Mouse (Mus musculus): ENCODE measurements around the gene Fcgr1. TPM values are rescaled to one million over a fixed set of nuclear protein-coding genes. Genes with fewer than 3 reads are reported as not detected.
A peak's percentile ranks its signal among the peaks of the same experiment; 100 is the strongest.

Gene Fcgr1
- polyA plus RNA-seq, 1 experiment from 2014 or later = 4.7 TPM

GRCm38 (mm10) chr3:96261623-96262022 is 32.1 kb downstream of the Fcgr1 start:
- Histone ChIP-seq H3K9ac (peak overlapping the region; percentile 70), H3K27me3 (no peaks in the 10 kb centered on the region), H3K4me3 (replicated peaks) (peak overlapping the region; percentile 64), H3K9me3 (replicated peaks) (no peaks in the 10 kb centered on the region), H3K4me1 (replicated peaks) (peaks cover 46% of the 10 kb centered on the region), H3K27ac (replicated peaks) (peak overlapping the region; percentile 100), H3K4me2 (peak overlapping the region; percentile 80), H3K36me3 (replicated peaks) (no peaks in the 10 kb centered on the region)
- ATAC-seq (ENCODE audit: insufficient read depth) = no peak
- 55% methylated on average over 3 of the region's 3 CpGs for WGBS (ENCODE audit: insufficient replicate concordance)

GRCm38 (mm10) chr3:96260220-96260619 is 33.5 kb downstream of the Fcgr1 start:
- Histone ChIP-seq H3K9me3 (replicated peaks) (no peaks in the 10 kb centered on the region), H3K27ac (replicated peaks) (no peak overlapping the region), H3K4me2 (no peak overlapping the region), H3K4me3 (replicated peaks) (no peak overlapping the region), H3K9ac (no peak overlapping the region), H3K27me3 (no peaks in the 10 kb centered on the region), H3K36me3 (replicated peaks) (no peaks in the 10 kb centered on the region), H3K4me1 (replicated peaks) (peaks cover 47% of the 10 kb centered on the region)
- no peak for ATAC-seq (ENCODE audit: insufficient read depth)
- WGBS (ENCODE audit: insufficient replicate concordance) = 70% methylated on average over 5 of the region's 5 CpGs

- H3K9me3 ChIP-seq (replicated peaks) = no peaks in the 10 kb centered on the region
- no peak overlapping the region for H3K4me2 ChIP-seq
- H3K36me3 ChIP-seq (replicated peaks) = no peaks in the 10 kb centered on the region
- no peak overlapping the region for H3K9ac ChIP-seq
- H3K27ac ChIP-seq (replicated peaks) = no peak overlapping the region; the same call in 1 of the 2 replicates
- no peak for ATAC-seq (ENCODE audit: insufficient read depth)
- no peaks in the 10 kb centered on the region for H3K27me3 ChIP-seq
- no peak overlapping the region for H3K4me3 ChIP-seq (replicated peaks)
- 66% methylated on average over 3 of the region's 3 CpGs for WGBS (ENCODE audit: insufficient replicate concordance)
- peaks cover 54% of the 10 kb centered on the region for H3K4me1 ChIP-seq (replicated peaks)
Observed at GRCm38 (mm10) chr3:96257190-96257589, 36.6 kb downstream of the Fcgr1 start.

GRCm38 (mm10) chr3:96255926-96256593 is 37.7 kb downstream of the Fcgr1 start:
- no peaks in the 10 kb centered on the region for H3K9me3 ChIP-seq (replicated peaks)
- 53% methylated on average over 5 of the region's 5 CpGs for WGBS (ENCODE audit: insufficient replicate concordance)
- H3K4me3 ChIP-seq (replicated peaks) = no peak overlapping the region
- H3K36me3 ChIP-seq (replicated peaks) = no peaks in the 10 kb centered on the region
- no peak overlapping the region for H3K27ac ChIP-seq (replicated peaks)
- peaks cover 49% of the 10 kb centered on the region for H3K4me1 ChIP-seq (replicated peaks)
- ATAC-seq (ENCODE audit: insufficient read depth) = no peak
- H3K9ac ChIP-seq = no peak overlapping the region
- H3K27me3 ChIP-seq = no peaks in the 10 kb centered on the region
- no peak overlapping the region for H3K4me2 ChIP-seq

- H3K36me3 ChIP-seq (replicated peaks) = no peaks in the 10 kb centered on the region
- H3K27ac ChIP-seq (replicated peaks) = peak overlapping the region; percentile 76
- 14% methylated on average over 10 of the region's 10 CpGs for WGBS (ENCODE audit: insufficient replicate concordance)
- peaks cover 61% of the 10 kb centered on the region for H3K4me1 ChIP-seq (replicated peaks)
- H3K4me2 ChIP-seq = peak overlapping the region; percentile 54
- H3K9ac ChIP-seq = peak overlapping the region; percentile 36
- H3K4me3 ChIP-seq (replicated peaks) = peak overlapping the region; percentile 18; the same call in 1 of the 2 replicates
- no peaks in the 10 kb centered on the region for H3K27me3 ChIP-seq
- peak; percentile 85 for ATAC-seq (ENCODE audit: insufficient read depth)
- H3K9me3 ChIP-seq (replicated peaks) = no peaks in the 10 kb centered on the region
Observed at GRCm38 (mm10) chr3:96254683-96255355, 39.0 kb downstream of the Fcgr1 start.

GRCm38 (mm10) chr3:96251787-96252186 is 42.0 kb downstream of the Fcgr1 start:
- no peaks in the 10 kb centered on the region for H3K36me3 ChIP-seq (replicated peaks)
- H3K27ac ChIP-seq (replicated peaks) = no peak overlapping the region
- no peak for ATAC-seq (ENCODE audit: insufficient read depth)
- H3K27me3 ChIP-seq = no peaks in the 10 kb centered on the region
- H3K9me3 ChIP-seq (replicated peaks) = no peaks in the 10 kb centered on the region
- 75% methylated on average over 3 of the region's 3 CpGs for WGBS (ENCODE audit: insufficient replicate concordance)
- peaks cover 73% of the 10 kb centered on the region for H3K4me1 ChIP-seq (replicated peaks)
- no peak overlapping the region for H3K4me3 ChIP-seq (replicated peaks)
- no peak overlapping the region for H3K9ac ChIP-seq
- no peak overlapping the region for H3K4me2 ChIP-seq

- Histone ChIP-seq H3K27ac (replicated peaks) (peak overlapping the region; percentile 96), H3K9me3 (replicated peaks) (no peaks in the 10 kb centered on the region), H3K36me3 (replicated peaks) (no peaks in the 10 kb centered on the region), H3K4me1 (replicated peaks) (peaks cover 67% of the 10 kb centered on the region), H3K27me3 (no peaks in the 10 kb centered on the region), H3K4me3 (replicated peaks) (peak overlapping the region; percentile 8; the same call in 1 of the 2 replicates), H3K9ac (peak overlapping the region; percentile 37; the same call in 1 of the 2 replicates), H3K4me2 (peak overlapping the region; percentile 38)
- ATAC-seq (ENCODE audit: insufficient read depth) = no peak
- 57% methylated on average over 3 of the region's 3 CpGs for WGBS (ENCODE audit: insufficient replicate concordance)
Observed at GRCm38 (mm10) chr3:96250890-96251289, 42.9 kb downstream of the Fcgr1 start.

GRCm38 (mm10) chr3:96249034-96249345 is 44.8 kb downstream of the Fcgr1 start:
- H3K4me3 ChIP-seq (replicated peaks) = peak overlapping the region; percentile 63
- no peaks in the 10 kb centered on the region for H3K9me3 ChIP-seq (replicated peaks)
- H3K4me2 ChIP-seq = peak overlapping the region; percentile 62
- no peak for ATAC-seq (ENCODE audit: insufficient read depth)
- 57% methylated on average over 4 of the region's 4 CpGs for WGBS (ENCODE audit: insufficient replicate concordance)
- H3K4me1 ChIP-seq (replicated peaks) = peaks cover 57% of the 10 kb centered on the region
- peak overlapping the region; percentile 96 for H3K27ac ChIP-seq (replicated peaks)
- H3K27me3 ChIP-seq = no peaks in the 10 kb centered on the region
- H3K36me3 ChIP-seq (replicated peaks) = no peaks in the 10 kb centered on the region
- H3K9ac ChIP-seq = peak overlapping the region; percentile 69

- ATAC-seq (ENCODE audit: insufficient read depth) = no peak
Observed at GRCm38 (mm10) chr3:96248141-96249033, 45.4 kb downstream of the Fcgr1 start.

GRCm38 (mm10) chr3:96247356-96248140 is 46.2 kb downstream of the Fcgr1 start:
- ATAC-seq (ENCODE audit: insufficient read depth) = no peak
- Histone ChIP-seq H3K4me2 (peak overlapping the region; percentile 62), H3K27ac (replicated peaks) (peak overlapping the region; percentile 96), H3K36me3 (replicated peaks) (no peaks in the 10 kb centered on the region), H3K27me3 (no peaks in the 10 kb centered on the region), H3K4me1 (replicated peaks) (peaks cover 60% of the 10 kb centered on the region), H3K9ac (peak overlapping the region; percentile 69), H3K4me3 (replicated peaks) (peak overlapping the region; percentile 63), H3K9me3 (replicated peaks) (no peaks in the 10 kb centered on the region)
- 1% methylated on average over 11 of the region's 11 CpGs for WGBS (ENCODE audit: insufficient replicate concordance)

More at GRCm38 (mm10) chr3:96248141-96249033, 45.4 kb downstream of the Fcgr1 start:
- H3K4me2 ChIP-seq = peak overlapping the region; percentile 62
- H3K4me1 ChIP-seq (replicated peaks) = peaks cover 57% of the 10 kb centered on the region
- peak overlapping the region; percentile 69 for H3K9ac ChIP-seq
- 41% methylated on average over 6 of the region's 6 CpGs for WGBS (ENCODE audit: insufficient replicate concordance)
- H3K27ac ChIP-seq (replicated peaks) = peak overlapping the region; percentile 96
- peak overlapping the region; percentile 63 for H3K4me3 ChIP-seq (replicated peaks)
- H3K9me3 ChIP-seq (replicated peaks) = no peaks in the 10 kb centered on the region
- no peaks in the 10 kb centered on the region for H3K36me3 ChIP-seq (replicated peaks)
- no peaks in the 10 kb centered on the region for H3K27me3 ChIP-seq
